Mouse (Mus musculus) erythroblast, embryonic 14.5 days (primary cell): Measurements from ENCODE around the gene Tff2. TPM values are rescaled to one million over a fixed set of nuclear protein-coding genes. Genes with fewer than 3 reads are reported as not detected.

Experiments
- H3K27me3 ChIP-seq: 2 replicates; pipeline ENCODE4 v1.6.1; 2012; ENCODE audit warnings: inconsistent platforms; ENCODE audit not compliant: control insufficient read depth
- H3K36me3 ChIP-seq: 2 replicates; pipeline ENCODE4 v1.6.1; 2012; ENCODE audit warnings: mild to moderate bottlenecking, inconsistent platforms; ENCODE audit not compliant: control insufficient read depth
- H3K4me1 ChIP-seq: 2 replicates; pipeline ENCODE4 v1.6.1; 2012; ENCODE audit warnings: inconsistent platforms; ENCODE audit not compliant: control insufficient read depth
- H3K4me3 ChIP-seq: replicated peaks from 2 replicates; pipeline ENCODE3; 2012; ENCODE audit warnings: moderate library complexity, mild to moderate bottlenecking, inconsistent platforms
- H3K9me3 ChIP-seq: 2 replicates; pipeline ENCODE4 v1.6.1; 2012; ENCODE audit warnings: low read length, inconsistent platforms, mixed read lengths; ENCODE audit not compliant: control insufficient read depth
- GATA1 ChIP-seq: IDR thresholded peaks from 2 replicates; pipeline ENCODE4 v1.6.1; 2012; ENCODE audit warnings: low read length, inconsistent platforms, mixed read lengths
- TAL1 ChIP-seq: IDR thresholded peaks from 3 replicates; pipeline ENCODE4 v1.6.1; 2012; ENCODE audit warnings: low read length, inconsistent platforms, mixed read lengths
- polyA plus RNA-seq: library from polyadenylated mRNA; stranded (reverse); fragments of >175 nt; gene quantifications from 2 replicates; pipeline ENCODE4 v1.2.3, GENCODE M21; 2012

The Tff2 gene
- not detected in 2 replicates for polyA plus RNA-seq

DNA sequence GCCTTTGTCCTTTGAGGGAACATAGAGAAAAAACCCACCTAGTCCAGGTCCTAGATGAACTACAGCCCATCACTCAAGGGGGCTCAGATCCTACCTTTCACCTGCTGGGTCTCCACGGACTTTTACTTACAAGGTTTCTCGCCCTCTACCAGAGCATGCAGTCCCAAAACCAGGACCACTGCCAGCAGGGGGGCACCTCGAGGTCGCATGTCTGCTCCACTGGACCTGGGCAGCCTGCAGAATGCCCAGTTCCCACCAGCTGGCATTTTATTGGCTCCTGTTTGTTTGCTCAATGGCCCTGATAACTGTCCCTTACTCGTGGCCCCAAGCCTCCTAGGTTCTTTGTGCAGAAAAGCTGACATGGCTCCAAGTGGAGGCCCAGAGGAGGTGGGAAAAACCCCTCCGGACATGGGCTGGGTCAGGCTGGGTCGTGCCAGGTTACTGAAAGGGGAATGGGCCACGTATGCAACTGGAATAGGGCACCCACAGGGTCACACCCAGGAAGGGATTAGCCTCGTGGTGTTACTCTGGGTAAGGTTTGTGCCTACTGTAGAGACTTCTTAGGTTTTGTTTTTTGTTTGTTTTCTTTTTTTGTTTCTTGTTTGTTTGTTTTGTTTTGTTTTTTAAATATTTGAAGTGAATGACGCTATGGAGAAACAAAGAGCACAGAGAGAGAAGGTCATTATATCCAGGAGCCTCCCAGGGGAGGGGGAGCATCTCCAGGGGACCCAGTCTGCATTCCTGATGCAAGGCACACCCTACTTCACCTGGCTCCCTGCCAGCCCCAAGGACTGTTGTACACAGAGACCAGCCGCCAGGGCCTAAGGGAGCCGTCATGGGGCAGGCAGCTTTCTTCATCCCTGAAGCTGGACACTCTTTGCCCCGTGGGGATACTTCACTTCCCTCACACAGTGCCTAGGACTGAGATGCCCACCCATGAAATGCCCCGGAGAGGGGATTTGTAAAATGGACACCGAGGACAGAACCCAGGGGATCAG is at the start of gene Tff2:
Tff2 (minus strand) TSS at position 243 of the 998 bp plus-strand sequence.
- Histone ChIP-seq H3K36me3 (no peaks in the 10 kb centered on the region), H3K9me3 (no peaks in the 10 kb centered on the region), H3K27me3 (no peaks in the 10 kb centered on the region), H3K4me3 (no peak within 1 kb of the TSS), H3K4me1 (no peaks in the 10 kb centered on the region)
- TF ChIP-seq GATA1 (no peak), TAL1 (no peak)

DNA sequence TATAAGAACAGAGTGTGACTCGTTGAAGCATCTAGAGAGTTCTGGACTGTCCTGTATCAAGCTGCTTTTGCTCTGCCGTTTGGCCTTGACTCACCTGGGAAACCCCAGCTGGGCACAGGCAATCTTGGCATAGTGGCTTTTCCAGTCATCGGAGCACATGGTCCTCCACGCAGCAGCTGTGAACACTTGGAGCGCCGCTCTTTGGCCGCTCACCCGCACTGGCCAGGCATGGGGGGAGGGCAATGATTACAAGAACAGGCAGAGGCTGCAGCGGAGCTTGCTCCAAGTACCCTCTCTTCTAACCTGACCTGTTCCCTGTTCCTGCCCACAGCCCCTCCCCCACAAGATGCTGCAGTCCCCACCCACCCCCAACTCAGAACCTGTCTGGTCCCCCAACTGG is 49.3 kb upstream of the Tff2 start:
- H3K36me3 ChIP-seq: no peaks in the 10 kb centered on the region
- H3K4me1 ChIP-seq: peaks cover 24% of the 10 kb centered on the region
- no peaks in the 10 kb centered on the region for H3K9me3 ChIP-seq
- no peaks in the 10 kb centered on the region for H3K27me3 ChIP-seq
- H3K4me3 ChIP-seq: no peak overlapping the region
- TF ChIP-seq TAL1: no peak
- TF ChIP-seq GATA1: no peak

DNA sequence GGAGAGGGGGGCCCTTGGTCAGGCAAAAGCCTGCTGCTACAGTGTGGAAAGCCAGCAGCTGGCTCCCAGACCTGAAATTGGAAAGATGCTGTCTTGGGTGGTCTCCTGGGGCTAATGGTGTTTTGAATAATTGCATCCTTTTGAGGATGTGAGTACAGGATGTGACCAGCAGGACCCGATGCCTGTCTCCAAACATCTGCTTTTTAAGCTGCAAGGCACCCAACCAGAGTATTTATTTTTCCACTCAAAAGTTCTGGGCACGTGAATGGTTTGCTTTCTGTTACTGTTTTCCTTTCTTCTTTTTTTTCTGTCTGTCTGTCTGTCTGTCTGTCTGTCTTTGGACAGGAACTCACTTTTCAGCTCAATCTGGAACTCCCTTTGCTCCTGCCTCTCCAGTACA is 48.6 kb upstream of the Tff2 start:
- H3K36me3 ChIP-seq: no peaks in the 10 kb centered on the region
- H3K27me3 ChIP-seq: no peaks in the 10 kb centered on the region
- H3K4me3 ChIP-seq: no peak overlapping the region
- TF ChIP-seq GATA1 (no peak), TAL1 (no peak)
- no peaks in the 10 kb centered on the region for H3K9me3 ChIP-seq
- H3K4me1 ChIP-seq: peaks cover 24% of the 10 kb centered on the region

DNA sequence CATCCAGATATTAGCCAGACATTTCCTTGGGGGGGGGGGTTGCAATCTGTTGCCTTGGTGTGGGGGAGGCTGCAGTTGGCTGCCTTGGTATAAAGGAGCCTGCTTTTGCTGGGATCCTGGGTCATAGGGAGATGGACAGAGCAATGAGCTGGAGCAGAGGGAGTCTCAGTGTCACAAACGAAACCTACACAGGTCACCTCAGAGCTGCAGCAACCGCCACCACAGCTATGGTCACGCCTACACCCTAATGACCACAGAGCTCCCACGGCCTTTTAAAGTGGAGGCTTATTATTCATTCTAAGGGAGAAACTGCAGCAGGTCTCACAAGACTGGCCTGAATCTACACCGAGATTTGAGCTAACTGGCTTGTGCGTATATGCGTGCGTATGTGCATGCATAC is 47.7 kb upstream of the Tff2 start:
- TF ChIP-seq TAL1 (no peak), GATA1 (no peak)
- Histone ChIP-seq H3K27me3 (no peaks in the 10 kb centered on the region), H3K4me1 (peaks cover 24% of the 10 kb centered on the region), H3K36me3 (no peaks in the 10 kb centered on the region), H3K4me3 (no peak overlapping the region), H3K9me3 (no peaks in the 10 kb centered on the region)

DNA sequence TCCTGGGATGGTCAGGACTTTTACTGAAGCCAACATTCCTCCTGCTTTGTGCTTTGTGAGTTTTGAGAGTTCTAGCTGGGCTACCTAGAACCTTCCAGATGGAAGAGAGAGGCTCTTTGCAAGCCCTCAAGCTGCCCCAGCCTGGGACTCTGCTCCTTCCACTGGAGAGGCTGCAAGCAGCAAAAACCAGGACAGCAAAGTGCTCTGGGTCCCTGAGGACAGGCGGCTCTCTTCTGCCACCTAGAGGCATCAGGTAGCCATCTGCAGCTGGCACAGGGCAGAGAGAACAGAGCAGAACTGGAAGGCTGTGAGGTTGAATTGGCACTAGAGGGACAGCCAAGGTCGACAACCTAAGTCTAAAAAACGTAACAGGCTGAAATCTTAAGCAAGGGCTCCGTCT is 43.3 kb upstream of the Tff2 start:
- Histone ChIP-seq H3K27me3 (no peaks in the 10 kb centered on the region), H3K4me3 (no peak overlapping the region), H3K9me3 (no peaks in the 10 kb centered on the region), H3K36me3 (no peaks in the 10 kb centered on the region), H3K4me1 (no peaks in the 10 kb centered on the region)
- no peak for TF ChIP-seq TAL1
- no peak for TF ChIP-seq GATA1

DNA sequence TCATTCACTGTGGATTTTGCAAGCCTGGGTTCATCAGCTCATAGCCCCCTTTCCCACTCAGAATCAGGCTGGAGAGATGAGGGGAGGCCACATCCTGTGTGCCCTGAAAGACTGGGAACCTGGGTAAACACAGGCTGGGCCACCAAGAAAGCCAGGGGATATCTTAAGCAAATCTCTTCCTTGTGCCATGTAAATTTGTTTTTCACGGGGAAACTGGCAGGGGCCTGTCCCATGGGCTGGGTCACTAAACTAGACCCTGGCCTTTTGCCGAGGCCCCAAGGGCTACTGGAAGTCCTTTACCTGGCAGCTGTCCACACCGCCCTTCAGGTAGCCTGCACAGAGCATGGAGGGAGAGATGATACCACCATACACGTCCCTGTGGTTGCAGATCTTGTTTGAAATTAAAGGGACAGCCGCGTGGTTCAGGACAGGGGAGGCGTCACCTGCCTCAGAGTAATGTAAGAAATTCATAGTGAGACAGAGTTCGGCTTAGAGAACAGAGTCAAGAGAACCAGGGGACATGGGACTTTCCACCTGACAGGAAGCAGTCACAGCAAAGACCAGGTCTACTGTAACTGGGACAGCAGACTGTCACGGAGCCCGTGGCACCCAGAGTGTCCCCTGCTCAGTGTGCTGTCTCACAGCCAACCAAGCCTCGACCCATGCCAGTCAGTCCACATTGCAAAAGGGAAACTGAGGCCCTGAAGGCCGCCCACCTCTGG is 40.3 kb upstream of the Tff2 start:
- Histone ChIP-seq H3K4me3 (no peak overlapping the region), H3K27me3 (no peaks in the 10 kb centered on the region)

DNA sequence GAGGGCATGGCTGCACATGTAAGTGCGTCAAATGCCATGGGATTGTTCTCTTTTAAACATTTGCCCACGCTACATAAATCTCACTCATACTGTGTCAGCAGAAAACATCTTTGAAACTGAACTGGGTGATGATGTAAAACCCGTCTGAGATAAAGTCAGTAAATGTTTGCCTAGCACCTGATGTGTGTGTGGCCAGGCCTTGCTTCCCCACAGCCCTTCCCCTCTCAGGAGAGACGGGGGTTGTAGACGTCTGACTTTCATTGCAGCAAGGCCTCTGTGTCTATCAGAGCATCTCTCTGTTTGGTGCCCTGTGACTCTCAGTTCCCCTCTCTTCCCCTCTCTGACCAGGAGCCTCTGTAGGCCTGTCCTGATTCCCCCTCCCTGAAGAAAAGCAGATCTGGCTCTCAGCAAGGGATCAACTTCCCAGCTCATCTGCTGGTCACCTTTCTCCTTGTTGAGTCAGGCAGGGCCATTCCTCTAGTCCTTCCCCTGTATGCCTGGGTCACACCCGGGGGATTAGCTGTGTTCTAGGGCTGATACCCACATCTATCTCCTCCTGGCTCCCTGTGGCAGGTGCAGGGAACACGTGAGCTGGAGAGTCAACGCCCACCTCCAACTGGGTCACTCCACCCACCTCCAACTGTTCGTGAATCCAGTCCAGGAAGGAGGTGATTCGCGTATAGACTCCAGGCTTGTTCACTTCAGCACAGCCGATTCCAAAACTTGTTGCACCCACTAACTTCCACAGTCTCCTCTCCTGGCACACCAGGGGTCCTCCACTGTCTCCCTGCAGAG is 39.3 kb upstream of the Tff2 start:
- peaks cover 7% of the 10 kb centered on the region for H3K4me1 ChIP-seq
- no peak for TF ChIP-seq TAL1
- no peak for TF ChIP-seq GATA1
- no peaks in the 10 kb centered on the region for H3K9me3 ChIP-seq
- no peak overlapping the region for H3K4me3 ChIP-seq
- no peaks in the 10 kb centered on the region for H3K36me3 ChIP-seq
- no peaks in the 10 kb centered on the region for H3K27me3 ChIP-seq

More for the DNA sequence above, 40.3 kb upstream of the Tff2 start:
- Histone ChIP-seq H3K9me3 (no peaks in the 10 kb centered on the region), H3K4me1 (peaks cover 7% of the 10 kb centered on the region), H3K36me3 (no peaks in the 10 kb centered on the region)
- TF ChIP-seq TAL1 (no peak), GATA1 (no peak)

DNA sequence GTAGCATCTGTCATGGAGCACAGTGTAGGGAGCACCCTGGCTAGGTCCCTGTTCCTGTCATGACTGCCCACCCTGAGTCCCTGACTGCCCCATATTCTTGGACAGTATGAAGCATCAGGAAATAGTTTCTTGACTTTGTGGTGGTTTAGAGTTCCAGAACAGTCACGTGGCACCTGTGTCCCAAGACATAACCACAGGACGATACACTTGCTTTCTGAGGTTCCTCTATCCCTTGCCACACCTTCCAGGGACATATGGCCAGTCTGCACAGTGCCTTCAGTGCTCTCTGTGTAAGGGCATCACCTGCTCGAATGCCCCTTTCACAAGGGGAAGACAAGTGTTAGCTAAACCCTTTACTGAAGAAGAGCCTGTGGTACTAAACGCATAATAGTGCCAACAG is 37.4 kb upstream of the Tff2 start:
- no peaks in the 10 kb centered on the region for H3K27me3 ChIP-seq
- no peak for TF ChIP-seq GATA1
- no peak for TF ChIP-seq TAL1
- H3K4me1 ChIP-seq: peaks cover 7% of the 10 kb centered on the region
- H3K9me3 ChIP-seq: no peaks in the 10 kb centered on the region
- no peaks in the 10 kb centered on the region for H3K36me3 ChIP-seq
- H3K4me3 ChIP-seq: no peak overlapping the region
